Mouse (Mus musculus) lung, adult 2 months (tissue): ENCODE data around the gene AI593442. TPM values are rescaled to one million over a fixed set of nuclear protein-coding genes. Genes with fewer than 3 reads are reported as not detected.

Experiments
- DNase-seq: peaks from one replicate; pipeline ENCODE4 v3.0.0; 2022
- H3K4me1 ChIP-seq: fragments of 200-500 bp; 2 replicates; pipeline ENCODE4 v1.6.1; 2011; ENCODE audit warnings: low read length; ENCODE audit not compliant: control insufficient read depth, insufficient read depth
- H3K4me3 ChIP-seq: fragments of 200-500 bp; replicated peaks from 2 replicates; pipeline ENCODE3; 2011; ENCODE audit warnings: low read depth, mild to moderate bottlenecking, control low read depth, low read length; ENCODE audit errors: extremely low read depth
- CTCF ChIP-seq: fragments of 200-500 bp; IDR thresholded peaks from 2 replicates; pipeline ENCODE4 v1.5.1; 2011; ENCODE audit warnings: mild to moderate bottlenecking, low read length, control low read depth; ENCODE audit not compliant: insufficient read depth
- POLR2A ChIP-seq: fragments of 200-500 bp; IDR thresholded peaks from 2 replicates; pipeline ENCODE4 v1.6.1; 2011; ENCODE audit warnings: low read depth, mild to moderate bottlenecking, control low read depth, low read length, borderline replicate concordance; ENCODE audit errors: extremely low read depth
- WGBS: fragments of 180-500 bp; shearing (Covaris S2); methylation state at CpG from one replicate; pipeline ENCODE4 v1.1.7; 2018; 5-methylcytosine and 5-hydroxymethylcytosine counted together
- polyA plus RNA-seq: library from polyadenylated mRNA; depleted of rRNA; stranded (reverse); fragments of >200 nt; gene quantifications from 2 replicates; pipeline ENCODE4 v1.2.3, GENCODE M21; 2012

AI593442 gene
- polyA plus RNA-seq, 1 experiment: 0.05 TPM

GRCm38 (mm10) chr9:52645312-52645711 lies 34.3 kb downstream of the AI593442 start:
- Histone ChIP-seq H3K4me1 (no peaks in the 10 kb centered on the region), H3K4me3 (no peak overlapping the region)
- WGBS: 70% methylated on average over 2 of the region's 2 CpGs
- TF ChIP-seq CTCF (no peak), POLR2A (no peak)
- DNase-seq: no peak

- no peak for DNase-seq
- WGBS: 39% methylated on average over 4 of the region's 4 CpGs
Observed at GRCm38 (mm10) chr9:52644626-52645025, 35.0 kb downstream of the AI593442 start.

GRCm38 (mm10) chr9:52644156-52644555 lies 35.4 kb downstream of the AI593442 start:
- Histone ChIP-seq H3K4me3 (no peak overlapping the region), H3K4me1 (no peaks in the 10 kb centered on the region)
- WGBS: 78% methylated on average over 4 of the region's 4 CpGs
- no peak for DNase-seq
- TF ChIP-seq POLR2A: no peak
- no peak for TF ChIP-seq CTCF

More at GRCm38 (mm10) chr9:52644626-52645025, 35.0 kb downstream of the AI593442 start:
- TF ChIP-seq CTCF (no peak), POLR2A (no peak)
- Histone ChIP-seq H3K4me3 (no peak overlapping the region), H3K4me1 (no peaks in the 10 kb centered on the region)

GRCm38 (mm10) chr9:52635991-52636390 lies 43.6 kb downstream of the AI593442 start:
- no peak for DNase-seq
- WGBS: 54% methylated on average over 2 of the region's 2 CpGs
- Histone ChIP-seq H3K4me3 (no peak overlapping the region), H3K4me1 (no peaks in the 10 kb centered on the region)
- no peak for TF ChIP-seq POLR2A
- TF ChIP-seq CTCF: no peak

GRCm38 (mm10) chr9:52623926-52624325 lies 55.7 kb downstream of the AI593442 start:
- no peak for TF ChIP-seq CTCF
- TF ChIP-seq POLR2A: no peak
- WGBS: 56% methylated on average over 4 of the region's 4 CpGs

More at GRCm38 (mm10) chr9:52623926-52624325, 55.7 kb downstream of the AI593442 start:
- DNase-seq: no peak
- no peaks in the 10 kb centered on the region for H3K4me1 ChIP-seq
- no peak overlapping the region for H3K4me3 ChIP-seq
